In the genomic region with DNA sequence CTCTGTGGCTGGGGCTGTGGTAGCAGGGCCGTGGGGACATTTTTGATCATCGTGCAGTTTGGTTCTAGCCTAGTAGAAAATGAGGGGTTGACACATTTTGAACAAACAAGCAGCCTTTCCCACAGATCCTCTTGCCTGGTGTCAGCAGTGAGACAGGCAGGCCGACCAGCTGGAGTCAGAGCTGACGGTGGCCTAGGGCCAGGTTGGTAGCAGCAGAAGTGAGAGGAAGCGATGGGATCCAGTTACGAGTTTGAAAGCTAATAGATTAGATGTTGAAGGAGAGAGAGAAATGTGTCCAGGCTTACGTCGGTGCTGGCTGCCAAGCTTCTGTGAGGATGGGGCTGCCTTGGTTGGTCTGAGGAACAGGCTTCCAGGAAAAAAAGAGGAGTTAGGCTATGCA, we compare ENCODE assay signal across 8 mouse cellular contexts.
DNase-seq lines count a peak whose midpoint lies in the region.
"Had no signal": no experiment of that assay in that cellular context is flagged by ENCODE, and none has a peak within 500 bp of the region (broad histone marks: within the 10 kb centered on the region; RNA-seq: fewer than 3 reads in every experiment).

No protein-coding gene starts in this region.

- intact Hi-C loops in left cerebral cortex, postnatal 10 days (cut with DNase I) = no loop called here

- DNase-seq in left cerebral cortex, postnatal 10 days (ENCODE audit: extremely low spot score in 1 of 2, low spot score in 2 of 2) = peak; percentile 37 to 44
- no peak for DNase-seq in left cerebral cortex, adult 11 months (ENCODE audit: low spot score)
- DNase-seq in cerebellum, adult 11-12 months = peak; percentile 10
- peak; percentile 83 to 86 for DNase-seq in cerebellum, postnatal 10 days
- peak; percentile 73 to 81 for DNase-seq in layer of hippocampus, postnatal 10 days (ENCODE audit: low spot score in 2 of 2)
- DNase-seq in adrenal gland, postnatal 36 days = no peak
- no peak for DNase-seq in urinary bladder, adult 18-20 months (ENCODE audit: low spot score in 2 of 2)
- DNase-seq: kidney, postnatal 4 days had no signal

Comparison
In these comparisons a context has a peak if more than half of its experiments do, and no peak if none do; other contexts are left out.
1. DNase-seq: peak in left cerebral cortex, postnatal 10 days (2 of 2), cerebellum, adult 11-12 months (single experiment), cerebellum, postnatal 10 days (2 of 2) and layer of hippocampus, postnatal 10 days (2 of 2); none in left cerebral cortex, adult 11 months (single experiment), adrenal gland, postnatal 36 days (0 of 2) and urinary bladder, adult 18-20 months (0 of 2).